8 mouse cellular contexts compared by ENCODE assay signal in the genomic region with DNA sequence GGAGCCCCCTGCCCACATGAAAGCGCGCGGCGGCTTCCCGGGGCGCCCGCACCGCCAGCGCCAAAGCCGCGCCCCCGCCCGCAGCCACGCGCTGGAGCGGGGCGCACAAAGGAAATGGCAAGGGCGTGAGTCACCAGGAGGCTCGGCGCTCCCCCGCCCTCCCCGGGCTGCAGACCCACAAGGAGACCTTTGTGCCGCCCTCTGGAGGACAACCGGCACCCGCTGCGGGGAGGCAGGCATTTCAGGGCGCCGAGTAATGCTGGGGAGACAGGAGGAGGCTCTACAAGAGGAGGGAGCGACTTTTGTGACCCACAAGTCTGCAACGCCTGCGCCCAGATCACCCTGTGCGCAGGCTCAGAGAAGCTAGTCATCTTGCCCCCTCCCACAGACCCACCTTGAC.
A peak's percentile ranks its signal among the peaks of the same experiment; 100 is the strongest.
DNase-seq lines count a peak whose midpoint lies in the region; ATAC-seq and TF ChIP-seq lines count a peak whose summit lies in the region.

No protein-coding gene starts in this region.

- peak overlapping the region; percentile 48 for H3K4me3 ChIP-seq in embryonic facial prominence, embryonic 14.5 days (ENCODE audit: low read depth, low read length)
- H3K4me3 ChIP-seq in heart, embryonic 13.5 days: peak overlapping the region; percentile 69
- peak overlapping the region; percentile 40 for H3K4me3 ChIP-seq in kidney, postnatal 0 days (replicated peaks; ENCODE audit: low read depth, low read length)
- H3K4me3 ChIP-seq in liver, embryonic 14.5 days (ENCODE audit: insufficient read depth in 1 of 2, low read depth in 2 of 2, low read length in 2 of 2): peak overlapping the region; percentile 36 to 50
- H3K4me3 ChIP-seq in stomach, embryonic 15.5 days (replicated peaks): peak overlapping the region; percentile 47

- H3K27ac ChIP-seq in embryonic facial prominence, embryonic 14.5 days (replicated peaks; ENCODE audit: low read depth, low read length): peak overlapping the region; percentile 85
- H3K27ac ChIP-seq in heart, embryonic 13.5 days (replicated peaks): peak overlapping the region; percentile 83
- peak overlapping the region; percentile 58 for H3K27ac ChIP-seq in kidney, postnatal 0 days
- H3K27ac ChIP-seq in liver, embryonic 14.5 days: no peak overlapping the region
- H3K27ac ChIP-seq in stomach, embryonic 15.5 days: peak overlapping the region; percentile 88

- peak; percentile 72 for TF ChIP-seq CTCF in kidney, postnatal 0 days (IDR thresholded peaks at IDR 0.05; ENCODE audit: low read depth)
- TF ChIP-seq CTCF in liver, embryonic 14.5 days (IDR thresholded peaks at IDR 0.05; ENCODE audit: low read depth): peak; percentile 64

- no peaks in the 10 kb centered on the region for H3K27me3 ChIP-seq in embryonic facial prominence, embryonic 14.5 days (replicated peaks; ENCODE audit: control insufficient read depth, insufficient read depth, low read length)
- H3K27me3 ChIP-seq in heart, embryonic 13.5 days (replicated peaks): peaks cover 68% of the 10 kb centered on the region
- H3K27me3 ChIP-seq in kidney, postnatal 0 days (ENCODE audit: insufficient read depth, low read length): no peaks in the 10 kb centered on the region
- H3K27me3 ChIP-seq in liver, embryonic 14.5 days (ENCODE audit: control insufficient read depth, insufficient read depth, low read length): peaks cover 19% of the 10 kb centered on the region
- H3K27me3 ChIP-seq in stomach, embryonic 15.5 days (replicated peaks): no peaks in the 10 kb centered on the region

- WGBS in embryonic facial prominence, embryonic 14.5 days: 3% methylated on average over 22 of the region's 32 CpGs
- under 1% methylated on average over 31 of the region's 32 CpGs for WGBS in heart, embryonic 13.5 days
- WGBS in kidney, postnatal 0 days: under 1% methylated on average over 32 of the region's 32 CpGs
- WGBS in liver, embryonic 14.5 days (ENCODE audit: insufficient replicate concordance): 2% methylated on average over 30 of the region's 32 CpGs
- 2% methylated on average over 31 of the region's 32 CpGs for WGBS in stomach, embryonic 15.5 days

- H3K4me2 ChIP-seq in embryonic facial prominence, embryonic 14.5 days (ENCODE audit: low read depth, low read length): peak overlapping the region; percentile 98
- H3K4me2 ChIP-seq in heart, embryonic 13.5 days: peak overlapping the region; percentile 98
- peak overlapping the region; percentile 86 for H3K4me2 ChIP-seq in kidney, postnatal 0 days (ENCODE audit: low read length)
- H3K4me2 ChIP-seq in liver, embryonic 14.5 days (ENCODE audit: low read depth): peak overlapping the region; percentile 58
- H3K4me2 ChIP-seq in stomach, embryonic 15.5 days: peak overlapping the region; percentile 92

- no peak for TF ChIP-seq EP300 in liver, embryonic 14.5 days (IDR thresholded peaks at IDR 0.05; ENCODE audit: low read depth)

- no peaks in the 10 kb centered on the region for H3K9me3 ChIP-seq in embryonic facial prominence, embryonic 14.5 days (ENCODE audit: control insufficient read depth, low read length)
- no peaks in the 10 kb centered on the region for H3K9me3 ChIP-seq in heart, embryonic 13.5 days
- H3K9me3 ChIP-seq in kidney, postnatal 0 days (replicated peaks; ENCODE audit: low read length): no peaks in the 10 kb centered on the region
- H3K9me3 ChIP-seq in liver, embryonic 14.5 days (ENCODE audit: control insufficient read depth, low read length): no peaks in the 10 kb centered on the region
- H3K9me3 ChIP-seq in stomach, embryonic 15.5 days: no peaks in the 10 kb centered on the region

- H3K9ac ChIP-seq in embryonic facial prominence, embryonic 14.5 days (ENCODE audit: low read depth, low read length): peak overlapping the region; percentile 77
- peak overlapping the region; percentile 90 for H3K9ac ChIP-seq in heart, embryonic 13.5 days
- H3K9ac ChIP-seq in kidney, postnatal 0 days (ENCODE audit: low read depth, low read length): peak overlapping the region; percentile 62
- H3K9ac ChIP-seq in liver, embryonic 14.5 days (replicated peaks): no peak overlapping the region
- H3K9ac ChIP-seq in stomach, embryonic 15.5 days: peak overlapping the region; percentile 47

- DNase-seq in A20 (ENCODE audit: low read depth, low spot score): peak; percentile 66
- peak; percentile 56 to 66 for DNase-seq in adrenal gland, postnatal 4 days (ENCODE audit: low spot score in 2 of 2)
- DNase-seq in embryonic facial prominence, embryonic 14.5 days (ENCODE audit: low spot score): peak; percentile 93
- peak; percentile 93 for DNase-seq in kidney, postnatal 0 days (ENCODE audit: low spot score)
- DNase-seq in liver, embryonic 14.5 days (ENCODE audit: low read depth in 3 of 3, low spot score in 3 of 3): peak; percentile 16 to 35 (median 23)
- DNase-seq in neural tube, embryonic 10.5 days (ENCODE audit: extremely low spot score, low spot score): peak; percentile 78

- peaks cover 23% of the 10 kb centered on the region for H3K4me1 ChIP-seq in embryonic facial prominence, embryonic 14.5 days (ENCODE audit: control insufficient read depth, insufficient read depth, low read length)
- H3K4me1 ChIP-seq in heart, embryonic 13.5 days: peaks cover 35% of the 10 kb centered on the region
- H3K4me1 ChIP-seq in kidney, postnatal 0 days (replicated peaks; ENCODE audit: insufficient read depth, low read length): 0 out of 2 replicates have a peak, but pooled peaks cover 12% of the 10 kb centered on the region
- peaks cover 0 to 7% of the 10 kb centered on the region in 2 experiments; a peak in 1 of 4 replicates for H3K4me1 ChIP-seq in liver, embryonic 14.5 days (replicated peaks; ENCODE audit: control insufficient read depth in 2 of 2, insufficient read depth in 2 of 2, low read length in 1 of 2)
- peaks cover 39% of the 10 kb centered on the region for H3K4me1 ChIP-seq in stomach, embryonic 15.5 days

- ATAC-seq in embryonic facial prominence, embryonic 14.5 days (ENCODE audit: low read depth): peak; percentile 89
- 0 out of 2 replicates have a peak, but pooled peaks have one; percentile 56 for ATAC-seq in heart, embryonic 13.5 days (ENCODE audit: extremely low read depth, insufficient number of reproducible peaks, low FRiP score, low TSS enrichment)
- ATAC-seq in kidney, postnatal 0 days (replicated peaks; ENCODE audit: low FRiP score, low read depth): peak; percentile 88
- peak; percentile 57; the same call in 1 of the 2 replicates for ATAC-seq in liver, embryonic 14.5 days (ENCODE audit: insufficient read depth)
- peak; percentile 81 for ATAC-seq in stomach, embryonic 15.5 days (ENCODE audit: insufficient read depth, low FRiP score, low read depth)

- H3K36me3 ChIP-seq in embryonic facial prominence, embryonic 14.5 days (ENCODE audit: control insufficient read depth, insufficient read depth, low read length): no peaks in the 10 kb centered on the region
- no peaks in the 10 kb centered on the region for H3K36me3 ChIP-seq in heart, embryonic 13.5 days
- no peaks in the 10 kb centered on the region for H3K36me3 ChIP-seq in kidney, postnatal 0 days (ENCODE audit: insufficient read depth, low read length)
- H3K36me3 ChIP-seq in liver, embryonic 14.5 days (replicated peaks; ENCODE audit: control insufficient read depth, insufficient read depth, low read depth): no peaks in the 10 kb centered on the region
- H3K36me3 ChIP-seq in stomach, embryonic 15.5 days: no peaks in the 10 kb centered on the region

Comparison
In these comparisons a context has a peak if more than half of its experiments do, and no peak if none do; other contexts are left out.
1. DNase-seq: peak in every context shown above with its lines; median percentile 93 in embryonic facial prominence, embryonic 14.5 days; 93 in kidney, postnatal 0 days; 78 in neural tube, embryonic 10.5 days; 66 in A20; 61 in adrenal gland, postnatal 4 days; 23 in liver, embryonic 14.5 days.